9 mouse cellular contexts compared by ENCODE assay signal in the genomic region with DNA sequence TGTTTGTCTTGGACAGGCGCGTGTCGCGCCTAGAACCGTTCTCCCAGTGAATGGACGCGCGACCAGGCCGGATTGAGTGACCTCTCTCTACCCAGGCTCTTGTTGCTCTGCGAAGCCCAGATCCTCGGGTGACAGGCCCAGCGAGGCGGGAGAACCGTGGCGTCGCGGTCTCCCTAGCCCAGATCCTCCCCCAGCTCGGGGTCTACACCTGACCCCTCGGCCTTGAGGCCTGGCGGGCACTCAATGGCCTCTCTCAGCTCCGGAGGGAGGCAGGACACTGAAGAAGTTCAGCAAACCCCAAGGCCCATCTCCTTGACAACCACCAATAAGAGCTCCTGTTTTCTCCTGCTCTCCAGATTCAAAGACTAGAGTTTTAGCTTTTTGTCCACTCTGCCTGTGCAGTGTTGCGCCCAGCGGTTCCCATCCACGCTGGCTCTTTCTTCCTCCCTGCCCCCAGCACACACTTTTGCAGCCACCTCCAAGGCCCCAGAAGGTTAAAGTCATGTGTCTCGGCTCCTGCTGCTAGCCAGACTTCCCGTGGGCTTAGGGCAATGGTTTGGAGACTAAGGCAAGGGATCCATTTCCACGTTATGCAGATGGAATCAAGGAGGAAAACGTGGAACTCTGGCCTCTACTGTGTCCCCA. TPM values are rescaled to one million over a fixed set of nuclear protein-coding genes. Genes with fewer than 3 reads are reported as not detected.
DNase-seq lines count a peak whose midpoint lies in the region; ATAC-seq lines count a peak whose summit lies in the region.
"Had no signal": no experiment of that assay in that cellular context is flagged by ENCODE, and none has a peak within 500 bp of the region (broad histone marks: within the 10 kb centered on the region; RNA-seq: fewer than 3 reads in every experiment).

No protein-coding gene starts in this region.

- 16% methylated on average over 28 of the region's 28 CpGs for WGBS in kidney, embryonic 14.5 days
- WGBS in hindbrain, embryonic 10.5 days: 6% methylated on average over 28 of the region's 28 CpGs
- WGBS in midbrain, embryonic 13.5 days: 7% methylated on average over 27 of the region's 28 CpGs

- H3K27ac ChIP-seq in kidney, embryonic 14.5 days (ENCODE audit: low read depth, low read length): no peak overlapping the region
- H3K27ac ChIP-seq in hindbrain, embryonic 10.5 days: peak overlapping the region; percentile 95
- H3K27ac ChIP-seq in midbrain, embryonic 13.5 days: no peak overlapping the region

- DNase-seq in kidney, postnatal 10 days: no peak
- DNase-seq in embryo, embryonic 10 days (ENCODE audit: low spot score): peak; percentile 75
- DNase-seq in hindbrain, embryonic 10.5 days (ENCODE audit: low spot score): peak; percentile 65
- DNase-seq in spleen, postnatal 36 days (ENCODE audit: low spot score in 2 of 2): no peak
- no peak for DNase-seq in right cerebral cortex, postnatal 4 days

- peak; percentile 3; the same call in 1 of the 2 replicates for ATAC-seq in kidney, embryonic 14.5 days (ENCODE audit: low FRiP score, low TSS enrichment)
- ATAC-seq in midbrain, embryonic 13.5 days: peak; percentile 5; the same call in 1 of the 2 replicates
- no peak for ATAC-seq in cerebellum, adult (ENCODE audit: insufficient number of reproducible peaks, low FRiP score, low TSS enrichment)

- H3K4me1 ChIP-seq in kidney, embryonic 14.5 days (ENCODE audit: control insufficient read depth, insufficient read depth, low read length): peaks cover 15% of the 10 kb centered on the region; the same call in 1 of the 2 replicates
- H3K4me1 ChIP-seq in hindbrain, embryonic 10.5 days (replicated peaks): peaks cover 73% of the 10 kb centered on the region
- H3K4me1 ChIP-seq in midbrain, embryonic 13.5 days (replicated peaks): peaks cover 40% of the 10 kb centered on the region

- no peaks in the 10 kb centered on the region for H3K9me3 ChIP-seq in kidney, embryonic 14.5 days (ENCODE audit: control insufficient read depth, low read length)
- no peaks in the 10 kb centered on the region for H3K9me3 ChIP-seq in hindbrain, embryonic 10.5 days
- no peaks in the 10 kb centered on the region for H3K9me3 ChIP-seq in midbrain, embryonic 13.5 days

- H3K9ac ChIP-seq in kidney, embryonic 14.5 days (ENCODE audit: low read depth, low read length): no peak overlapping the region
- H3K9ac ChIP-seq in midbrain, embryonic 13.5 days (replicated peaks): no peak overlapping the region

- H3K4me2 ChIP-seq in kidney, embryonic 14.5 days (replicated peaks; ENCODE audit: low read depth, low read length): peak overlapping the region; percentile 94
- peak overlapping the region; percentile 75 for H3K4me2 ChIP-seq in midbrain, embryonic 13.5 days (replicated peaks)

- no peaks in the 10 kb centered on the region for H3K36me3 ChIP-seq in kidney, embryonic 14.5 days (ENCODE audit: control insufficient read depth, insufficient read depth, low read length)
- H3K36me3 ChIP-seq in hindbrain, embryonic 10.5 days: peaks cover 25% of the 10 kb centered on the region
- H3K36me3 ChIP-seq in midbrain, embryonic 13.5 days: peaks cover 11% of the 10 kb centered on the region
- H3K36me3 ChIP-seq: G1E had no signal

- H3K4me3 ChIP-seq in kidney, embryonic 14.5 days (ENCODE audit: low read length): 0 out of 2 replicates have a peak overlapping the region, but pooled peaks have one; percentile 64
- H3K4me3 ChIP-seq in hindbrain, embryonic 10.5 days: peak overlapping the region; percentile 85
- H3K4me3 ChIP-seq in midbrain, embryonic 13.5 days (replicated peaks): no peak overlapping the region; the same call in 1 of the 2 replicates

- peaks cover 39% of the 10 kb centered on the region for H3K27me3 ChIP-seq in kidney, embryonic 14.5 days (ENCODE audit: control insufficient read depth, insufficient read depth, low read length)
- peaks cover 68% of the 10 kb centered on the region for H3K27me3 ChIP-seq in hindbrain, embryonic 10.5 days (ENCODE audit: insufficient read depth, poor library complexity, severe bottlenecking)
- H3K27me3 ChIP-seq in midbrain, embryonic 13.5 days: peaks cover 55% of the 10 kb centered on the region

RNA-seq across cellular contexts. Expression of a gene that starts 0.9 kb away (rescaled TPM):
- 4.7 and 7.4 TPM in 2 replicates for polyA plus RNA-seq in kidney, embryonic 14.5 days (2014; fragmentation: Nextera tagmentation; extraction: Ambion mirVana)
- polyA plus RNA-seq in hindbrain, embryonic 10.5 days (2016; fragmentation: Nextera tagmentation; extraction: Ambion mirVana): 62.6 and 70.5 TPM in 2 replicates
- polyA plus RNA-seq in midbrain, embryonic 13.5 days (2015; fragmentation: Nextera tagmentation; extraction: Ambion mirVana): 15.5 and 16.7 TPM in 2 replicates
- polyA plus RNA-seq: G1E had no signal

RNA-seq across cellular contexts. Expression of a gene that starts 53.6 kb away (rescaled TPM):
- polyA plus RNA-seq in kidney, embryonic 14.5 days (2014; fragmentation: Nextera tagmentation; extraction: Ambion mirVana): 0.37 and 0.50 TPM in 2 replicates
- 5.5 TPM in 2 replicates for polyA plus RNA-seq in hindbrain, embryonic 10.5 days (2016; fragmentation: Nextera tagmentation; extraction: Ambion mirVana)
- polyA plus RNA-seq in midbrain, embryonic 13.5 days (2015; fragmentation: Nextera tagmentation; extraction: Ambion mirVana): 10.0 and 18.2 TPM in 2 replicates
- polyA plus RNA-seq: G1E had no signal

Comparison
In these comparisons a context has a peak if more than half of its experiments do, and no peak if none do; other contexts are left out.
1. DNase-seq: peak in embryo, embryonic 10 days (single experiment) and hindbrain, embryonic 10.5 days (single experiment); none in kidney, postnatal 10 days (single experiment), spleen, postnatal 36 days (0 of 2) and right cerebral cortex, postnatal 4 days (single experiment).